Mouse (Mus musculus) embryonic facial prominence, embryonic 11.5 days (tissue): ENCODE results near the gene Tmem135. TPM values are rescaled to one million over a fixed set of nuclear protein-coding genes. Genes with fewer than 3 reads are reported as not detected.
A peak's percentile ranks its signal among the peaks of the same experiment; 100 is the strongest.

Experiments
- ATAC-seq: fragments of 200-750 bp; cut with Nextera tagmentation; replicated peaks from 2 replicates; pipeline ENCODE4 v1.8.0; 2017; ENCODE audit warnings: low read depth; ENCODE audit not compliant: insufficient number of reproducible peaks, low FRiP score, low TSS enrichment
- DNase-seq: peaks from one replicate; pipeline ENCODE4 v3.0.0-alpha.2; 2015; ENCODE audit warnings: low spot score
- H3K27ac ChIP-seq: fragments of 300-500 bp; sonication (generic); replicated peaks from 2 replicates; pipeline ENCODE4 v1.5.1; 2014; ENCODE audit warnings: mild to moderate bottlenecking, low read depth, low read length, control low read depth
- H3K27me3 ChIP-seq: fragments of 300-500 bp; sonication (generic); 2 replicates; pipeline ENCODE4 v1.6.1; 2014; ENCODE audit warnings: mild to moderate bottlenecking, low read length, moderate library complexity, mixed read lengths; ENCODE audit not compliant: control insufficient read depth, insufficient read depth
- H3K36me3 ChIP-seq: fragments of 300-500 bp; sonication (generic); replicated peaks from 2 replicates; pipeline ENCODE4 v1.6.1; 2014; ENCODE audit warnings: low read depth, mild to moderate bottlenecking, low read length, moderate library complexity, mixed read lengths; ENCODE audit not compliant: control insufficient read depth, insufficient read depth
- H3K4me1 ChIP-seq: fragments of 300-500 bp; sonication (generic); 2 replicates; pipeline ENCODE4 v1.6.1; 2014; ENCODE audit warnings: low read length, mixed read lengths; ENCODE audit not compliant: control insufficient read depth, insufficient read depth
- H3K4me2 ChIP-seq: fragments of 300-500 bp; sonication (generic); 2 replicates; pipeline ENCODE4 v1.6.1; 2014; ENCODE audit warnings: low read depth, mild to moderate bottlenecking, control low read depth, low read length, moderate library complexity
- H3K4me3 ChIP-seq: fragments of 300-500 bp; sonication (generic); 2 replicates; pipeline ENCODE4 v1.5.1; 2014; ENCODE audit warnings: low read depth, low read length, control low read depth
- H3K9ac ChIP-seq: fragments of 300-500 bp; sonication (generic); replicated peaks from 2 replicates; pipeline ENCODE4 v1.6.1; 2014; ENCODE audit warnings: mild to moderate bottlenecking, control low read depth, low read length
- H3K9me3 ChIP-seq: fragments of 300-500 bp; sonication (generic); replicated peaks from 2 replicates; pipeline ENCODE4 v1.6.1; 2016; ENCODE audit warnings: mild to moderate bottlenecking, low read length, inconsistent platforms, mixed read lengths; ENCODE audit not compliant: control insufficient read depth
- WGBS: fragments of 180-500 bp; shearing (Covaris S2); extraction: QIAGEN DNeasy Blood & Tissue Kit; methylation state at CpG from one replicate; pipeline ENCODE4 v1.1.7; 2014; 5-methylcytosine and 5-hydroxymethylcytosine counted together
- polyA plus RNA-seq: library from polyadenylated mRNA; unstranded; fragments of >200 nt; fragmentation: Nextera tagmentation; extraction: Ambion mirVana; gene quantifications from 2 replicates; pipeline ENCODE4 v1.2.1, GENCODE M21; 2014

Gene Tmem135
- polyA plus RNA-seq, 1 experiment from 2014 or later, result 18.5 TPM

DNA sequence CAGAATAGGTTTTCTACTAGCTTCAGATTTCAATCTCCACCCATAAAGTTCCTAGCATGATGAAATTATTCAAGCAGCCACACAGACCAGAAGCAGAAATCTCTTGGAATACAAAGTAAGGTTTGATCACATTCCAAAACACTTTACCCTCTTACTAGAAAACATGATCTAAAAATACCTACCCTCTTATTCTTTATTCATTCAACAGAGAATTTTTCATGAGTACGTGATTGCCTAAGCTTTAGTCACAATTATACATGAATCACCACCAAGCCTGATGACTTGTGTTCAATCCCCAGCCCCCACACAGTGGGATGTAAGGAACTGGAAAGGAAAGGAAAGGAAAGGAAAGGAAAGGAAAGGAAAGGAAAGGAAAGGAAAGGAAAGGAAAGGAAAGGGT lies 136.5 kb downstream of the Tmem135 start:
- no peak overlapping the region for H3K4me2 ChIP-seq
- H3K9me3 ChIP-seq, result no peaks in the 10 kb centered on the region
- 90% methylated on average over 1 of the region's 1 CpGs for WGBS
- no peaks in the 10 kb centered on the region; the same call in 1 of the 2 replicates for H3K36me3 ChIP-seq
- no peak overlapping the region for H3K4me3 ChIP-seq
- DNase-seq (no peak), ATAC-seq (no peak)
- no peaks in the 10 kb centered on the region for H3K27me3 ChIP-seq
- no peak overlapping the region for H3K27ac ChIP-seq
- H3K4me1 ChIP-seq, result no peaks in the 10 kb centered on the region
- H3K9ac ChIP-seq, result no peak overlapping the region

DNA sequence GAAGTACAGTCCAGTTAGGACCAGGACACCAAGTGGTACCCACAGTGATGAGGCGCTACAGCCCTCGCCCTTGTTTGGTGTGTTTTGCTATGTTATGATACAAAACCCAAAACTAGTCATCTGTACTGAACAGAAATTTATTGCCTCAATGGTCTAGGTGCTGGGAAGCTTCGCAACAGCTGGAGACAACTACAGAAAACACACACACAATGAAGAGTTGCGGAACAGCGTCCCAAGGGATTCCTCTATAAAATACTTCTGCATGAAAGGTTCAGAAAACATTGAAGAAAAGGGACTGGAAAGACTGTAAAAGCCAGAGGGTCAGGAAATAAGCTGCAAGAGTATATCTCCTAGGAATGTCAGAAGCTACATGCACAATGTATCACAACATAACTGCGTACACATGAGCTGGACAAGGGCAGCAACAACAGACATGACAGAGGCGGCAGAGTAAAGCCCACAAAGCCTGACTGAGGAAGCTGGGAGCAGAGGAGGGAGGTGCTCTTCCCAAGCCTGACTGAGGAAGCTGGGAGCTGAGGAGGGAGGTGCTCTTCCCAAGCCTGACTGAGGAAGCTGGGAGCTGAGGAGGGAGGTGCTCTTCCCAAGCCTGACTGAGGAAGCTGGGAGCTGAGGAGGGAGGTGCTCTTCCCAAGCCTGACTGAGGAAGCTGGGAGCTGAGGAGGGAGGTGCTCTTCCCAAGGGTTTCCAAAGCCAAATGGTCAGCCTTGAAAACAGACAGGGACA lies 137.8 kb downstream of the Tmem135 start:
- Histone ChIP-seq H3K4me3 (no peak overlapping the region), H3K36me3 (no peaks in the 10 kb centered on the region), H3K9me3 (no peaks in the 10 kb centered on the region), H3K4me1 (no peaks in the 10 kb centered on the region), H3K4me2 (no peak overlapping the region), H3K27me3 (no peaks in the 10 kb centered on the region), H3K27ac (no peak overlapping the region), H3K9ac (no peak overlapping the region)
- DNase-seq, result no peak
- no peak for ATAC-seq
- WGBS, result 83% methylated on average over 7 of the region's 7 CpGs

DNA sequence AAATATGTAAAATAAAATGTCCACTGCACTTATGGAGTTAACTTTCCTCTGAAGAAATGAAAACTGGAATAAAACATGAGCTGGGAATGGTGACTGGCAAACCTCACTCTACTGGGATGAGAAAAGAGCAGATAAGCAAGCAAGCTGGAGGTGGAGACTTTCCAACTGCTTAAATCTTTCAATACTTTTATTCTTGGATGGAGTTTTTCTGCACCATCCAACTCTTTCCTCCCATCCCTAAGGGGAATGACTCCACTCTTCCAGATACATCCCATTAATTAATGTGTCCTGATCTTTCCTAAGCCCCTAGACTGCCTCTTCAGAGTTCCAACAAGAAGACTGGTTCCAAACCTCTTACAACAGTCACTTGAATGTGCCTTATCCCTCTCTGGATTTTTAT lies 143.1 kb downstream of the Tmem135 start:
- ATAC-seq (no peak), DNase-seq (no peak)
- H3K4me2 ChIP-seq, result no peak overlapping the region

DNA sequence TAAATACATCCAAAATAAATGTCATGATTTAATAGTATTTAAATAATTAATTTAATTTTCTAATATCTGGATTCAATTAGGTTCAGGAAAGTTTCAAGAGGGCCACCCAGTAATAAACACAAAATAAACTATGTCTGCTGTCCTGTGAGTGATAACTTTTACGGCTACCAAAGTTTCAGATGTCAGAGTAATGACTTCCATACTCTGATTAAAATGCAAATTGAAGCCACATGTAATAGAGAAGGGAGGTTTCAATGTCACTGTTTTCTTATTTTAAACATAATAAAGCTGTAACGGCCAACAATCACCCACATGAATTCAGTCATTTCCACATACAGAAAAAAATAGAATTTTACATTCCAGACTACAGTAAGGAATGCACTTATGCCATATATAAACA lies 145.2 kb downstream of the Tmem135 start:
- Histone ChIP-seq H3K4me2 (no peak overlapping the region), H3K9ac (no peak overlapping the region), H3K36me3 (no peaks in the 10 kb centered on the region), H3K9me3 (no peaks in the 10 kb centered on the region), H3K27ac (no peak overlapping the region), H3K27me3 (no peaks in the 10 kb centered on the region), H3K4me3 (no peak overlapping the region), H3K4me1 (no peaks in the 10 kb centered on the region; the same call in 1 of the 2 replicates)
- no peak for ATAC-seq
- WGBS, result 33% methylated on average over 2 of the region's 2 CpGs
- peak; percentile 74 for DNase-seq

More for the DNA sequence above, 143.1 kb downstream of the Tmem135 start:
- Histone ChIP-seq H3K27ac (no peak overlapping the region), H3K9ac (no peak overlapping the region), H3K36me3 (no peaks in the 10 kb centered on the region), H3K4me1 (no peaks in the 10 kb centered on the region; the same call in 1 of the 2 replicates), H3K27me3 (no peaks in the 10 kb centered on the region), H3K9me3 (no peaks in the 10 kb centered on the region), H3K4me3 (no peak overlapping the region)

DNA sequence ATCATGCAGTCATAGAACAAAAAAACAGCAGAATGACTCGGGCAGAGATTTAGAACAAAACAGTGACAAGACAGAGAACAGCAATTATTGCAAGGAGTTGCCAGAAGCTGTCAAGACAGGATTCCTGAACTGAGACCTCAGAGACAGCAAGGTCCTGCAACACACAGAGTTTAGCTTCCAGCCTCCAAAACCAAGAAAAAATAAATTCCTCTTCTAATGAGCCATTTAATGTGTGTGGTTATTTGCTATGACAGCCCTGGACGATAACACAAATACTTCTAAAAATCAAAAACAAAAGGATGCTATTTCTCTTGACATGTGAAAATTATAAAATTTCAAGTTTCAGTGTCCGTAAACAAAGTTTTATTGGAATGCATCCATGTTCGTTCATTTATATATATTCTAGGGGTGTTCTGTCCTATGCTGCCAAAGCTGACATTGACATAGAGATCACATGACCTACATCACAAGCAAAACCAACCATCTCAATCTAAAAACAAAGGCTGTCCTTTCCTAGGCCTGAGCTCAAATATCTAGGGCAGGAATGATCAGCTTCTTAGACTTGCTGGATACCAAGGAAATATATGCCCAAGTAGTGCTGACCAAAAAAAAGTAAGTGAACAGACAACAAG lies 146.0 kb downstream of the Tmem135 start:
- no peaks in the 10 kb centered on the region for H3K36me3 ChIP-seq
- no peak overlapping the region for H3K9ac ChIP-seq
- 56% methylated on average over 4 of the region's 4 CpGs for WGBS
- no peaks in the 10 kb centered on the region for H3K9me3 ChIP-seq
- H3K4me1 ChIP-seq, result no peaks in the 10 kb centered on the region; the same call in 1 of the 2 replicates
- no peak for DNase-seq
- no peak overlapping the region for H3K27ac ChIP-seq
- no peak overlapping the region for H3K4me3 ChIP-seq
- no peak overlapping the region for H3K4me2 ChIP-seq
- ATAC-seq, result no peak
- H3K27me3 ChIP-seq, result no peaks in the 10 kb centered on the region

DNA sequence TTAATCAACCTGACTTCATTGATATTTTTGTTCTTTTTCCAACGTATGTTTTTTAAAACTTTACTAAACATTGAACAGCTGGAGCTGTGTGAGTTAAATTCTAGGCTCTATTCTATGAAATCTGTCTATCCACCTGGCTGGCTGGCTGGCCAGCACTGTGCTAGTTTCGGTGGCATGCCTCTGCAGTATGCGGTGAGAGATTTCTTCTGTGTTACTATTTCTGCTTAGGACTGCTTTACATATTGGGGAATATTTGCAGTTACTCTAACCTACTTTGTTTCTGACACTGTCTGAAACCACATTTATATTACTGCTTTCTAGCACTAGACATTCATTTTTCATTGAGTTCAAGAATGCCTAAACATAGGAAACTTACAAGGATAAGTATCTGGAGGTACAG lies 150.2 kb downstream of the Tmem135 start:
- Histone ChIP-seq H3K4me2 (no peak overlapping the region), H3K36me3 (no peaks in the 10 kb centered on the region), H3K4me1 (no peaks in the 10 kb centered on the region; the same call in 1 of the 2 replicates), H3K4me3 (no peak overlapping the region), H3K9me3 (no peaks in the 10 kb centered on the region), H3K9ac (no peak overlapping the region), H3K27me3 (no peaks in the 10 kb centered on the region), H3K27ac (no peak overlapping the region)
- DNase-seq, result no peak
- ATAC-seq, result no peak
- 84% methylated on average over 3 of the region's 3 CpGs for WGBS

DNA sequence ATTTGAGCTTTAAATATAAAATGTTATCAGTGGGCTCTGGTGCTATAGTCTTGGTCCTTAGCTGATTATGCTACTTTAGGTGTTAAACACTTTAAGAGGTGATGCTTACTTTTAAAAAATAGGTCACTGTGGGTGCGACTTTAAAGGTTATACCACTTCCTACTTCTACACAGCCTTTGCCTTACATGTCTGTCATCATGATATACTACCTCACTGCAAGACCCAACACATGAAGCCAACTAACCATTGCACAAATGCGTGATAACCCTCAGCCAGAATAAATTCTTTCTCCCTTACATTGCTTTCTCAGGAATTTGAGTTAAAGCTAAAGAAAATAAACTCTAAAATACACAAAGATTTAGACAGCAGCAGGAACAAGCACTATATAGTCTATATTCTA lies 150.7 kb downstream of the Tmem135 start:
- 81% methylated on average over 2 of the region's 2 CpGs for WGBS
- H3K9me3 ChIP-seq, result no peaks in the 10 kb centered on the region
- DNase-seq, result no peak
- no peak for ATAC-seq
- H3K4me3 ChIP-seq, result no peak overlapping the region
- H3K4me2 ChIP-seq, result no peak overlapping the region
- H3K9ac ChIP-seq, result no peak overlapping the region
- H3K4me1 ChIP-seq, result no peaks in the 10 kb centered on the region; the same call in 1 of the 2 replicates
- no peaks in the 10 kb centered on the region for H3K27me3 ChIP-seq
- H3K27ac ChIP-seq, result no peak overlapping the region
- H3K36me3 ChIP-seq, result no peaks in the 10 kb centered on the region

DNA sequence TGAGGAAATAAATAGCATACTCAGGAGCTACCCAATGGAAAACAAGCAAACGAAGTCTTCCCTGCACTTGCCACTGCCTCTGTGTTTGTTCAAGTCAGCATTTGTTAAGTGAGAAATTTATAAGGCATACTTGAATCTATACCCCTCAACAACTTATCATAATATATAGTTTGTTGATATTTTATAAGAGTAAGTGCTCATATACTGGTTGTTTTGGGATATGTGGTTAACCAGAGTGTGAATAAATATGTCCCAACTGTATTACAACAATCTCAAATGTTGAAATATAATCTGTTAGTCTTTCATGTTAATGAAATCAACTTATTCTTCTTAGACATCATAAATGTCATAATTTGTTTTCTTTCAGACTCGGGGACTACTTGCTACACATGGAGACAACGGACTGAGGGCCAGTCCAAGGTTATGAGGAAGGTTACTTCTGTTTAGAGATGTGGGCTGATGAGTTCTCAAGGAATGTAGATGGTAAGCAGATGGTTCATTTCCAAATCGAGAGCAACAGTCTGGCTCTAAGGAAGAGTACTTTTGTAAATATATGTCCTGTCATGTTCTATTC lies 152.1 kb downstream of the Tmem135 start:
- WGBS, result 68% methylated on average over 4 of the region's 4 CpGs
- ATAC-seq, result no peak
- no peaks in the 10 kb centered on the region for H3K4me1 ChIP-seq

More for the DNA sequence above, 152.1 kb downstream of the Tmem135 start:
- H3K27ac ChIP-seq, result no peak overlapping the region
- no peaks in the 10 kb centered on the region for H3K9me3 ChIP-seq
- no peak overlapping the region for H3K9ac ChIP-seq
- H3K36me3 ChIP-seq, result no peaks in the 10 kb centered on the region
- no peaks in the 10 kb centered on the region for H3K27me3 ChIP-seq
- no peak for DNase-seq
- no peak overlapping the region for H3K4me3 ChIP-seq
- no peak overlapping the region for H3K4me2 ChIP-seq
